Mouse (Mus musculus): ENCODE measurements at regions not wholly inside any gene's neighbourhood (a gene's known extent, or its start where the extent isn't known, plus 50 kb on each side); places are given as distances from the start of the nearest gene placed in this dataset.

- H3K27ac ChIP-seq = no peak overlapping the region
- TF ChIP-seq EP300 (IDR thresholded peaks at IDR 0.05; ENCODE audit: insufficient read depth, low read depth, low read length) = no peak
- TF ChIP-seq CTCF (IDR thresholded peaks at IDR 0.05) = peak; percentile 70
- intact Hi-C loops (cut with DNase I) = loop anchor here (1.0 kb wide), 2 partner anchors 361 to 396 kb away; no protein-coding TSS in a partner anchor
- H3K36me3 ChIP-seq (ENCODE audit: control insufficient read depth, insufficient read depth, low read length) = no peaks in the 10 kb centered on the region
- 41% methylated on average over 5 of the region's 5 CpGs for WGBS
- H3K4me1 ChIP-seq (ENCODE audit: control insufficient read depth, insufficient read depth, low read length) = no peaks in the 10 kb centered on the region
- H3K79me2 ChIP-seq (replicated peaks; ENCODE audit: control insufficient read depth, insufficient read depth, low read length) = no peaks in the 10 kb centered on the region
- H3K9ac ChIP-seq (ENCODE audit: low read depth, low read length) = no peak overlapping the region
- no peak overlapping the region for H3K4me3 ChIP-seq
- H3K27me3 ChIP-seq (ENCODE audit: control insufficient read depth, insufficient read depth, low read length) = peaks cover 1% of the 10 kb centered on the region
- peak; percentile 9 to 43 for DNase-seq
Observed at GRCm38 (mm10) chr10:120306010-120306409, 79.1 kb downstream of the Llph start.

GRCm38 (mm10) chr10:120308681-120309080 is 81.8 kb downstream of the Llph start:
- DNase-seq = no peak
- Histone ChIP-seq H3K36me3 (ENCODE audit: control insufficient read depth, insufficient read depth, low read length) (no peaks in the 10 kb centered on the region), H3K4me3 (no peak overlapping the region), H3K4me1 (ENCODE audit: control insufficient read depth, insufficient read depth, low read length) (no peaks in the 10 kb centered on the region), H3K79me2 (replicated peaks; ENCODE audit: control insufficient read depth, insufficient read depth, low read length) (no peaks in the 10 kb centered on the region), H3K9ac (ENCODE audit: low read depth, low read length) (no peak overlapping the region), H3K27ac (no peak overlapping the region), H3K27me3 (ENCODE audit: control insufficient read depth, insufficient read depth, low read length) (peaks cover 1% of the 10 kb centered on the region)
- intact Hi-C loops (cut with DNase I) = no loop called here
- 46% methylated on average over 5 of the region's 5 CpGs for WGBS
- TF ChIP-seq EP300 (IDR thresholded peaks at IDR 0.05; ENCODE audit: insufficient read depth, low read depth, low read length) = no peak
- no peak for TF ChIP-seq POLR2A (IDR thresholded peaks at IDR 0.05; ENCODE audit: insufficient read depth, low read depth, low read length)
- no peak for TF ChIP-seq CTCF (IDR thresholded peaks at IDR 0.05)

All from heart, adult 2 months (tissue).